Mouse (Mus musculus): ENCODE results near the gene Gpr88.
"Not testable (repeated sequence)": the region's sequence is repeated elsewhere in the genome, so short reads cannot be mapped to it uniquely, and the experiment has no call there.

Gpr88 gene

DNA sequence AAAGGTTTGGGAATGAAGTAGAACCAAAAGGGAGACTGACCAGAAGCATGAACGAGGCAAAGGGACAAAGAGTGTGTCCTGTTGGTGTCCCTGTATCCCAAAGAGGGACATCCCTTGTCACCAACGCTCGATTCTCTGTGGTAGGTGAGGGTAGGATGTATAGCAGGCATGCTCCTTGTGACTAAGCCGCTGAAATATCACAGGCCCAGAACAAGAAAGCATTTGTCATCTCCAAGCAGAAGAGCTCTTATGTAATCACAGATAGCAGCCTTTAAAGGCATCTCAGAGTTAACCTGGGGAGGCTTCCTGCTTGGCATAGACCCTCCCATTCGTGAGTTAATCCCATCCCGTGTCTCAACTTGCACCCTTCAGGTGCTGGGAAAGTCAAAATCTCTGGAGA, 8.8 kb downstream of the Gpr88 start:
- DNase-seq (ENCODE audit: extremely low spot score, low read depth, low spot score), result no peak

DNA sequence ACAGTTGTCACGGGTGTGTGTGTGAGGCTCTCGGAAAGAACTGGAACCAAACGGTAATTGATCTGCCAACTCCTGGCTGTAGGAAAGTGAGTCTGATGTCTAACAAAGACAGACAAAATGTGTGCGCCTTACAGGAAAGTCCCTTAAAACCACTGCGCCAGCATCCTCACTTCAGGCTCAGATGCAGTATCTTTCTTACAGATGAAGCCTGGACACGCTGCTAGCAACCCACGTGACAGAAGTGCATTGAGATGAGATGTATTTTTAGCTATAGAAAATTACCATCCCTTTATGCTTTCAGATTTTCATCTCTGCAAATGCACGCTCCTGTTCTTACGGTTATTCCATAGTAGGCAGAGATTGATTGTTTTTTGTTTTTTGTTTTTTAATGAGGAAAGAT, 10.6 kb downstream of the Gpr88 start:
- no peak for DNase-seq (ENCODE audit: extremely low spot score, low read depth, low spot score)

DNA sequence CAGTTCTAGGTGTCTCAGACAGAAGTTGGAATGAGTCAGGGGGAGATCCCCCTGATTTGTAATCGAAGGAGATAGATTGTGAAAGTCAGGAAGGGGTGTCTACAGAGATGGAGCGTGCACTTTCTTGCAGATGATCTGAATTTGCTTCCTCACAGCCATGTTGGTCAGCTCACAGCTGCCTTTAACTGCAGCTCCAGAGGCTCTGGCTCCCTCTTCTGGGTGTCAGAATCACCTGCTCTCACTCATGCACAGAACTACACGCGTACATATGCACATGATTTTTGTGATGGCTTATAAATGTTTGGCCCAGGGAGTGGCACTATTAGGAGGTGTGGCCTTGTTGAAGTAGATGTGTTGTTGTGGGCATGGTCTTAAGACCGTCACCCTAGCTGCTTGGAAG, 15.8 kb downstream of the Gpr88 start:
- DNase-seq (ENCODE audit: extremely low spot score, low read depth, low spot score), result no peak

DNA sequence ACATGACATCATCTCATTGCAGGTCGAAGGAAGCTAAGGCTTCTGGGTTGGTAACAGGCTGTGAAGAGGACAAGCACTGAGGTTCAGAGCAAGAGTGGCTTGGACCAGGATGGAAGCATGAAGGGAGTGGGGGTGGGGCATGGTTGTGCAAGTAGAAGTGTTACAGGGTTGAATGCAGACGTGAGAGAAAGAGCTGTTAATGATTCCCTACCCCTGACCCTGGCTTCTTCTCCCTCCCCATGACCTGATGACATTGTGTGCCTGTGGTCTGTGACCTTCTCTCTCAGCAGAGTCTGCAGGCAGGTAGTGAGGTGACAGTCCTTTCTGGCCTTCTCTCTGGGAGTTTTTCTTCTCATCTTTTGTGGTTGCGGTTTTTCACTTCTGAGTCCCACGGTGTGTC, 16.4 kb downstream of the Gpr88 start:
- no peak for DNase-seq (ENCODE audit: extremely low spot score, low read depth, low spot score)

DNA sequence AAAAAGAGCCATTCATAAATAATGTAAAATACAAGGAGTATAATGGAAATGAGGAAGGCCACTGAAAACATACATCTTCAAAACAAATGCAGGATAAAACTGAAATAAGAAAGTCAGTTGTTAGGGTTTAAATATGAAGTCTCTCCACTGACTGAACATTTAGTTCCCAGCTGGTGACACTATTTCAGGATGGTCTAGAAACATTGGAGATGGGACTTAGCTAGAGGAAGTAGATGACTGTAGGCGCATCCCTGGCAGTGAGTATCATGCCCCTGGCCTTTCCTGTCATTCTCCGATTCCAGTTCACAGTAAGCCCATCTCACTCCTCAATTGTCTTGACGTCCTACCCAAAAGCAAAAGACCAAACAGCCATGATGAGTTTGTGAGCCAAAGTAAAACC, 19.8 kb downstream of the Gpr88 start:
- DNase-seq (ENCODE audit: extremely low spot score, low read depth, low spot score), result no peak

DNA sequence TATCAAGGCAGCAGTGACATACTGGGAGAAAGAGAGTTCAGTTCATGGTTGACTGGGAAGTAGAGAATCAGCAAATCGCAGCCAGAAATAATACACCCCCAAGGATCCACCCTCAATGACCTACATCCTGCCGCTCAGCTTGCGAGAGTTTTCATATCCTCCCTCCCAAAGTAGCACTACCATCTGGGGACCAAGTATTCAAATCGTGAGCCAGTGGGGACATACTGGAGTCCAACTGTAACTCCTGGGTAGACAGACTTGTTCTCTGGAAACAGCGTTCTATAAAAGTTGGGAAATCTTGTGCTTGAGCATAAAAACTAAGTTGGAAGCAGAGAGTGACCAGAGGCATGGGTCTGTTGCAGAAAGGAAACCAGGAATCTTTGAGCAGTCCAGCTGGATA, 20.5 kb downstream of the Gpr88 start:
- DNase-seq (ENCODE audit: extremely low spot score, low read depth, low spot score), result no peak

DNA sequence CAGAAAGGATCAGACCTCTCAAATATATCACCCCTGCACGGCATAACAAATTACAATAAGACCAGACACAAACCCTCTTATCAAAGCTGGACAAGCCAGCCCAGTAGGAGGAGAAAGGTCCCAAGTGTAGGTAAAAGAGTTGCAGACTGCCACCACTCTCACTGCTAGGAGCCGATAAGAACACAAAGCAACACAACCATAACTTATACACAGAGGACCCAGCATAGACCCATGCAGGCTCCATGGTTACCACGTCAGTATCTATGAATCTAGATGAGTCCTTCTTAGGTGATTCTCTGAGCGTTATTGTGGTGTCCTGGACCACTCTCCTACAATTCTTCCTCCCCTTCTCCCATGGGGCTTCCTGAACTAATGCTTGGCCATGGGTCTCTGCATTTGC, 24.0 kb downstream of the Gpr88 start:
- DNase-seq (ENCODE audit: extremely low spot score, low read depth, low spot score), result no peak

DNA sequence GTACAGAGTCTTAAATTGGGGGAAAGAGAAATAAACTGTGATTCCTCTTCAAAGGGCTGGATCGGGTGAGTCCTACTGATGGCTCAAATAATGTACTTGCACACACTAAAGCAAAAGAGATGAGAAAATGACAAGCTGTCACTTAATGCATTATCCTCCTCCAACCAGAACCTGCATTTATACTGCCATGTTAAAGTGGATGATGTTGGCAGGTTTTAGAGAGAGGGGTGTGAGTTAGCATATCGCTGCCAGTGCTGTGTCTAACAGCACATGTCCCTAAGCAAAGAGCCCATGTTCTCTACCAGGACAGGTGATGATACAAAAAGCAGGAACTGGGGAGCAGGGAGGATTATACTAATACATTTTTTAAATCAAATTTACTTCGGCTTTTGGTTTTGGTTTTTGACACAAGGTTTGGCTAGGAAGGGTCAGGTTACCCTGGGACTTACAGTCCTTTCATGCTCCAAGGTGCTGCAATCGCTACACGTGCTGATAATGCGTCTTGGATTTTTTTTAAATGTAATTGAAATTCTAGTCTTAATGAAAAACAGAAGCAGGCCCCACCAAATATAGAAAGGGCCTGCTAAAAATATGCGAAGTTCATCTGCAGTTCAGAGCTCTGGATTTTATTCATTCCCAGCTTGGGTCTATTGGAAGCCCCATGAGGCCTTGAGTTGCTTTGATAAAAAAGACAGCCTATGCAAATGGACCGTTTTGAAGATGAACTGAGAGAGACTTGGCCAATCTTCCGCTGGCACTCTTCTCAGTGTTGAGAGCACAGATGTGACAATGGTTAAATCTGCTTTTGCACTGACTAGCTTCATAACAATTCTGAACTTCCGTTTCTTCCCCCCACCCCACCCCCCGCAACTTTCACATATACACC, 24.7 kb downstream of the Gpr88 start:
- no peak for DNase-seq (ENCODE audit: extremely low spot score, low read depth, low spot score)

DNA sequence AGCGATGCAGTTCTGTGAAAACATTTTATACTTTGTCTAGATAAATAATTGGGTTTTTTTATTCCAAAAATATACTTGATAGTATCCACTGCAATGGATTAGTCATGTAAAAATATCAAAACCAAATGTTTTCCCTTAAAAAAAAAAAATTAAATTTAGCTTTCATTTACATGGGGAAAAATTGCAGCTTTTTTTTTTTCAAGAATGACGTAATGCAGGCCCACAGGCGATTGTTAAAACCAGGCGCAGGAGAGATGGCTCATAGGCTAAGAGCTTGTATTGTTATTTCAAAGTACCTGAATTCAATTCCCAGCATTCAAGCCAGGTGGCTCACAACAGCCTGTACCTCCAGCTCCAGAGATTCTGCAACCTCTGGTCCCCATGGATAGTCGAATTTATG, 25.9 kb downstream of the Gpr88 start:
- no peak for DNase-seq (ENCODE audit: extremely low spot score, low read depth, low spot score)

DNA sequence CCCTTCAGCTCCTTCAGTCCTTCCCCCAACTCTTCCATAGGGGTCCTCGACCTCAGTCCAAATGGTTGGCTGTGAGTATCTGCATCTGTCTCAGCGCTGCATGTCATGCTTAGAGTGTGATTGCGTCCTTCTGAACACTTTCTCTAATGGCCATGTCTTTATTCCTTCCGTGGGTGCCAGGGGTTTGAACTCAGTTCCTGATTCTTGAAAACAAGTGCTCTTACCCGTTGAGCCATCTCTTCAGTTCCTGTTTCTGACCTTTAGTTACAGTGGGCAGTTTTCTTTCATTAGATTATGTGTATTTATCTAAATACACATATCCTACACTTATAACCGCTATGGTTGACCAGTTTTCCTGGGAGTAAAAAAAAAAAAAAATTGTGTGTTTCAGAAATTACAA, 26.4 kb downstream of the Gpr88 start:
- DNase-seq (ENCODE audit: extremely low spot score, low read depth, low spot score), result no peak

DNA sequence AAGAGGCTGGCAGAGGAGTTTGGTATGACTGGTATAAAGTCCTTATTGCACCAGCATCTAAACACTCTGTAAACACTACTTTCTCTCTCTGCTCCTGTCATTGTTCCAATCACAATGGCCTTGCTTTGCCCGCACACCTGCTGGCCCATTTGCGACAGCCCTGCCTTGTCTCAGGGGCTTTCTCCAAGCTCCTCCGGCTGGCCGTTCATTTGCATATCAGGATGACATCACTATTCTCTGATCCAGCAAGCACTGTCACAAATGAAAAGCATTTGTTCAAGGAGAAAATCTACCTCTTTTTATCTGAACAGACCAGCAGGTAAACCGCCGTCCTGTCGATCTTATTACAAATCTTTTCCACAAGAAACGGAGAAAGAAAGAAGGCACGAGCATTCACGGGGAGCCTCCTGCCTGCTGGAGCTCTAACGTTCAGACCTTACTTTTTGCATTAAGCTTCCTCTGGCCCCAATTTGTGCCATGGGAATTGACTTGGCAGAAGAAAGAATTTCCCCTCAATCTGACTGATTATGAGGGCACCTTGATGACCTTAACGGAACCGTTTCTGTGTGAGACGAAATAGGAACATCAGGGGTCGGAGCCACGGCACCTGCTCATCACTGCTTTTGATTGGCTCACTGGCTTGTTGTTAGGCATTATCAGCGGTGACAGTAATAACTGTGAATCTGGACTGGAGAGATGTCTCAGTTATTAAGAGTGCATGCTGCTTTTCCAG, 30.6 kb downstream of the Gpr88 start:
- no peak for DNase-seq (ENCODE audit: extremely low spot score, low read depth, low spot score)

DNA sequence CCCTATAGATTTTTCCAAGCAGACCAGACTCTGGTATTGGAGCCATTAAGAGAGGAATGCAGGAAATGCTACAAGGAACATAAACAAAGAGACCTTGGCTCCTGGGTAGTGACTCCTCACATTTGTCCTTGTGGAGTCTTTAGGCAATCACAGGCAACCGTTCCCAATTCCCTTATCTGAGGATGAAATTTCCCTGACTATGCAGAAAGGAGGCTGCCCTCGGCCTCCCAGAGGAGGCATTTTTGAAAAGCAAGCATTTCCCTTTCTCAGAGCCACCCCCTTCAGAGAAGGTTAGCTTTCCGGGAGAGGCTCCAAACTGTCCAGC, 31.7 kb downstream of the Gpr88 start:
- DNase-seq (ENCODE audit: extremely low spot score, low read depth, low spot score), result no peak

DNA sequence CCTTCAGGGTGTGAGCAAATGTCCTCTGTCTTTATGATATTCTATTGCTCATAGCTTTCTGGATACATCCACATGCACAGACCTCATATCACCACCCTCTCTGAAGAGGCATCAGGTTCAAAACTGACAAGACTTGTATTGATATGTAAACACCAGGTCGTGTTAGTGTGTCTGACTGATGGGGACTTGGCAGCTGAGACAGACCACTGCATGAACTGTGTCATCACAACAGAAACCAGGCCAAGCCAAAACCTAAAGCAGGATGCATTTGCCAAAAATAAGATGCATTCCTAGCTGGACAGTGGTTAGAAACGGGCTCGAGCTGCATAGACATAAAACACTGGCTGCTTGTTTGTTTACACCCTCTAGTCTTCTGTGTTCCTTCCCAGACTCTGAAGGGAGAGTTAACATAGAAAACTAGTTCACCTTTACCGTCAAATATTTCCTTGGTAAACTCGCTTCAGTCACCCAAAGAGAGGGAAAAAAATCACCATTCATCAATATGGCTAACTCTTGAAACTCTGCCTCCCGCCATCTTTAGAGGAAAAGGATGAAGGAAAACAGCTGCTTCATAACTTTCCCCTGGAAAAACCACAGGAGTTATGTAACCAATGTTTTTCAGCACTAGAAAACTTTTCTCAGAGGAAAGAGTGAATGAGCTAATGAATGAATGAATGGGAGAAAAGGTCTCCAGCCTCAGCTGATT, 32.2 kb downstream of the Gpr88 start:
- no peak for DNase-seq (ENCODE audit: extremely low spot score, low read depth, low spot score)

DNA sequence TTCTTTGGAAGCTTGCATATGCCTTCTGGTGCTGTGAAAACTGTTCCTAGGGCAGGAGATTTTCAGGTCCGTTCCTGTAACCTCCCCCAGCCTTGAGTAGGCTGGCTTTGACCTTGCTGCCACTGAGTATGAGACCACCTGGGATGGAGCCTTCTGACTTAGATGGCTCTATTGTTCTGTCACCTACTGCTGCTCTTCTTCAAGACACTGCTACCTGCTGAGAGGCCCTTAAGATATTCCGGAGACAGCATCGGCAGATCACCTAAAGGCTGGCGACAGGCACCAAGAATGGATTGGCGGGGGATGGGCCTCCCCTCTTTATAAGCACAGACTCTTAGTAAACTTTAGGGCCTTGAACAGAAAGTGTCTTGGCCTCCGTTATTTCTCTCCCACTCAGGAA, 35.9 kb downstream of the Gpr88 start:
- DNase-seq (ENCODE audit: extremely low spot score, low read depth, low spot score), result not testable (repeated sequence)

DNA sequence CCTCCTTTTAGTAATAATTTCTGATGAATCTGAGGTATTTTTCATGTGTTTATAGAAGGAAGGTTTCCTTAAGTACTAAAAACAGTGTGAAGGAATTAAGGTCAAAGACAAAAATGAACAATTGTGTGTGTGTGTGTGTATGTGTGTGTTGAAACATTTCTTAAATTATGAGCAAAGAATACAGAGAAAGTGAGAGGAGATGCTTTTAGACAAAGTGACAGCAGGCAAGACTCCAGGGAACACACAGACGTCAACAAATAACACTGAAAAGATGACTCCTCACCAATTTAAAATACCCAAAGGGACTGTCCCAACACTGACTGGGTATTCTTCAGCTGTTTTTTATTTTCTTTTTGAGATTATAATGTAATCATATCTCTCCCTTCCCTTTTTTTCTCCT, 37.0 kb downstream of the Gpr88 start:
- no peak for DNase-seq (ENCODE audit: extremely low spot score, low read depth, low spot score)

DNA sequence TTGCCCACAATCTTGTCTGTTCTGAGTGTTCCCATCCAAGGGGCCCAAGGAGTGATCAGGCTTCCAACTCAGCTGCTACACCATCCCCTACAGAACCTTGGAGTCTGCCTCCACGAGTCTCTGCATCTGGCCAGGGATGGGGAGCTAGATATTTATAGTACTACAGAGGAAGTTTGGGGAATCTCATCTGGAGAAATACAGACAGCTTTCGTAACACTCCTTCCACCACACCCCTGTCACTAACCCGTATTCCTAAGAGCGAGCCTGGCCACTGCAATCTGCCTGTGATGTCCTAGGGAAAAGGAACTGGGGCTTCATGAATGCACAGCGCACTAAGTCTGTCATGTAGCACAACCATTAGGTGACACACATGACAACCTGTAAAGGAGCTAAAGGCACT, 41.7 kb downstream of the Gpr88 start:
- DNase-seq (ENCODE audit: extremely low spot score, low read depth, low spot score), result no peak

DNA sequence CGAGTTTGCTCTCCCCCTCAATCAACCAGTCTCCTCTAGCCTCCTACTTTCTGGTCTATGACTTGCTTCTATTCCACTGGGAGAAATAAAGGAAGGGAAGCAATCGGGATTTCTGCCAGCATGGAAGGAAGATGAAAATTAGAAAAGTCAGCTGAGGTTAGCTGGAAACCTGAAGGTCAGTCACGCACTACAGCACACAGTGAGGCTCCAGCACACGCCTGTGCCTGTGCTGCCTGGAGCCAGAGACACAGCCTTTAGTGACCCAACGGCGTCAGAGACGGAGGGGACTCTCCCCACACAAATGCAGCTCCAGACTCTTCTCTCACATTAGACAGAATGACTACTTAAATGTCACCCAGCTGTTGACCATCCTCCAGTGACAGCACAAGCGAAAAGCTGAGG, 42.6 kb downstream of the Gpr88 start:
- DNase-seq (ENCODE audit: extremely low spot score, low read depth, low spot score), result no peak

DNA sequence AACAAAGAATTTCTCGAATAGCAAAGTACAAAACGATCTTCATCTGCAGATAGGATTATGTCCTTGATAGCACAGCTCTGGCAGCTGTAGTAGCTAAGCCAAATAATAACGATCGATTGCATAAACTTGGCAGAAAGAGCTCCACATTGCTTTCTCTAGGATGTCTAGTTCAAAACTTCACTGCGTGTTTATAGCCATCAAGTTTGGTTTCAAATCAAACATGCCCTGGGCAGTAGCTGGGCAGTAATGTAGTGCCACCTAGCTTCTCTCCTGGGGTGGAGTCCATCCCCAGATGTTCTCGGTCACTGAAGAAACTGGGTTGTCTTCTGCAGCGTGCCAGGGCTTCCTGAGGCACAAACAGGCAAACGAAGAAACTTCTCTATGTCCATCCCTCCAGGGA, 44.1 kb downstream of the Gpr88 start:
- no peak for DNase-seq (ENCODE audit: extremely low spot score, low read depth, low spot score)

DNA sequence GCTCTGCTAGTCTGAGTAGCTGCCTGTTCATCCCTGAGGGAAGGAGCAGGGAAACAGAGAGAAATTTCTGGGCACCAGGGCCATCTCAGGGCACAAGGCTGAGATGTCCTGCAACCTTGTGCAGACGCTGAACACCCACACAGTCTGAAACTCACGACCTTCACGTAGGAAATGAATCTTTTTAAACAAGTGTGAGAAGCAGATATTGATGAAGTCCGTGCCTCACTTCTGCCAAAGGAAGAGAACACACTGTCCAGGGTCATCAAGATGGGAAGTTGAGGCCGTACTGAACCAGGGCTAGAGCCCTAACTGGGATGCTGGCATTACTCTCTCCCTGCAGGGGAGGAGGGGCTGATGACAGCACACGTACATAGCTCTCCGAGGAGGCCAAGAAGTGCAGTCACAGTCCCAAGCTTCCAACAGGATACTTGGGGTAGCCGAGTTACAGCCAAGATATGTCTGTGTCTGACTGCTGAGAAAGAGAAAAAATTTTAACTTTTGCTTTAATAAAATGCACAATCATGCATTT, 46.9 kb downstream of the Gpr88 start:
- DNase-seq (ENCODE audit: extremely low spot score, low read depth, low spot score), result no peak

DNA sequence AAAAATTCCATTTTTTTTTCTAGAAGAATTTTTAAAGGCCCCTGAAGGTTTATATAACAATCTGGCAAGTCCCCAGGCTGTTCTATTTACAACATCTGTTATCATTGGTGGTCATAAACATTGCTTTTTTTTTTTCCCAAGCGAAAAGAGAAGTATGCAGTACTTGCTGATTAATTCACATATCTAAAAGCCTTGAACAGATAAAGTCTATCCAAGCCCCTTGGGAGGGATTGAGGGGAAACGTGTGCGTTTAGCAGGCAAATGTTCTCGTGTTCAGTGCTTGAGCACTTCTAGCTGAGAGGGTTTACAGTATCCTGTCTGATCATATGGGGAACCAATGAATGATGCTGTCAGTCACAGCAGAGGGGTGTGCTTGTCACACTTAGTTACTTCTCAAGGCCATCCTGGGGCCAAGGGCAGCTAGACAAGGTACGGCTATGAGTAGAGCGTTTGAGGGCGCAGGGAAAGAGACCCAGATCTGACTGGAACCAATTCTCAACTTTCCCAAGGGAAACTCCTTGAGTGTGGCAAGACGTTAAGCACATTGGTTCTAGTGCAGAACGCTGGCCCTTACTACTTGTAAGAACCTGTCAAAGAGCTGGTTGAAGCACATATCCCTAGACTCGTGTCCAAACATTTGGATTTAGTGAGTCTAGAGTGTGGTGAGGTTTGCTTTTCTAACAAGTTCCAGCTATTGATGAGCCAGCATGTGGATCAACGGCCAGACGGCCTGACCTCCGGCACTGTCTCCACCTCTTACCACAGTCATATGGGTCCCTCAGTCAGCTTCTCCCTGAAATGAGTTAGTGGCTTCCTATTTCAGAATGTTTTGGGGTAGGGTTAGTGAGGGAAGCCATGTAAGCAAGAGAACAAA, 47.7 kb downstream of the Gpr88 start:
- DNase-seq (ENCODE audit: extremely low spot score, low read depth, low spot score), result no peak

DNA sequence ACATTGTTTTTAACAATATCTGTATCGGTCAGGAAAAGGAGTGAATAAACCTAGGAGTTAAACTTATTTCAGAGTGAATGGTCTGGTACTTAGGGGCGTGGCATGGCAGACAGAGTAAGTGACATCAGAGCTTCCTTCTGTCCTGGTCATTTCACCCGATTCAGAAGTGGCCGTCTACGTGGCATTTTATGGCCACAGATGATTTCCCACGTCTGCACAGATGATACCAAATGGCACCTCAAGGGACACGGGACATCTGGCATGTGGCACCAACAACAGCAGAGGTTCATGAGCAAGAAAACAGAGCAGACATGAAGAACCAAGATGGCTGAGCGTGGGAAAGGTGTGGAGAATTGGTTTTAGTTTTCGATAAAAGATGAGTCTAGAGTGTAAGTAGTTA, 48.7 kb downstream of the Gpr88 start:
- DNase-seq (ENCODE audit: extremely low spot score, low read depth, low spot score), result no peak
